ENCODE assay signal across 8 mouse cellular contexts in the genomic region with DNA sequence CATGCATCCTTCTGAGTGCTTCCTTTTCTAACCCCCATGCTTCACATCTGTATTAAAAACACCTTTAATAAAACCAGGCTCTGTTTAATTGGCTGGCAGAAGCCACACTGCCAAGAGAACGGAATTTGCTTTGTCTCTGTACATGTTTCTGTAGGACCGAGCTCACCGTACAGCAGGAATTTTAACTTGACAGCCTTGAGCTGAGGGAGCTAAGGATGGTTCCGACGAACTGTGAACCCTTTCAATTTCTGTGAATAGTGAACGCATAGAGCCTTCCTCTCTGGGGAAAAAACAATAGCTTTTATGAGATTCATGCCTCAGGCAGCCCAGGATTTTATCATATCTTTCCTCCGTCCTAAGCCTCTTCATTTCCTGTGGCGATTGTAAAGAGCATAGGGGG. TPM values are rescaled to one million over a fixed set of nuclear protein-coding genes. Genes with fewer than 3 reads are reported as not detected.
DNase-seq lines count a peak whose midpoint lies in the region; ATAC-seq and TF ChIP-seq lines count a peak whose summit lies in the region.

No protein-coding gene starts in this region.

- H3K4me3 ChIP-seq in heart, embryonic 12.5 days, result no peak overlapping the region
- no peak overlapping the region for H3K4me3 ChIP-seq in heart, adult 2 months
- H3K4me3 ChIP-seq in lung, embryonic 16.5 days (ENCODE audit: low read length), result no peak overlapping the region; the same call in 1 of the 2 replicates
- H3K4me3 ChIP-seq in intestine, postnatal 0 days (ENCODE audit: low read depth, low read length), result no peak overlapping the region
- H3K4me3 ChIP-seq in neural tube, embryonic 15.5 days (replicated peaks), result 0 out of 2 replicates have a peak overlapping the region, but pooled peaks have one; percentile 0

- ATAC-seq in heart, embryonic 12.5 days (ENCODE audit: insufficient number of reproducible peaks, low FRiP score), result no peak
- ATAC-seq in lung, embryonic 16.5 days (ENCODE audit: low read depth), result no peak
- ATAC-seq in intestine, postnatal 0 days, result no peak
- peak; percentile 45; the same call in 1 of the 2 replicates for ATAC-seq in neural tube, embryonic 15.5 days (ENCODE audit: low FRiP score)

- intact Hi-C loops in heart, adult 2 months (cut with DNase I), result loop anchor here (2.0 kb wide), 2 partner anchors 38 to 316 kb away; no protein-coding TSS in a partner anchor

- no peaks in the 10 kb centered on the region for H3K9me3 ChIP-seq in heart, embryonic 12.5 days (replicated peaks)
- H3K9me3 ChIP-seq in lung, embryonic 16.5 days (ENCODE audit: control insufficient read depth, low read length), result no peaks in the 10 kb centered on the region
- no peaks in the 10 kb centered on the region for H3K9me3 ChIP-seq in intestine, postnatal 0 days (ENCODE audit: control insufficient read depth)
- no peaks in the 10 kb centered on the region for H3K9me3 ChIP-seq in neural tube, embryonic 15.5 days (replicated peaks)

- H3K4me2 ChIP-seq in heart, embryonic 12.5 days, result peak overlapping the region; percentile 58
- peak overlapping the region; percentile 19 for H3K4me2 ChIP-seq in lung, embryonic 16.5 days (ENCODE audit: low read depth, low read length)
- H3K4me2 ChIP-seq in intestine, postnatal 0 days (replicated peaks; ENCODE audit: low read depth), result peak overlapping the region; percentile 37
- peak overlapping the region; percentile 37 for H3K4me2 ChIP-seq in neural tube, embryonic 15.5 days

- H3K4me1 ChIP-seq in heart, embryonic 12.5 days (replicated peaks), result peaks cover 9% of the 10 kb centered on the region
- H3K4me1 ChIP-seq in heart, adult 2 months (ENCODE audit: control insufficient read depth, insufficient read depth, low read length), result 0 out of 2 replicates have a peak, but pooled peaks cover 1% of the 10 kb centered on the region
- H3K4me1 ChIP-seq in lung, embryonic 16.5 days (replicated peaks; ENCODE audit: control insufficient read depth, insufficient read depth, low read length), result no peaks in the 10 kb centered on the region
- H3K4me1 ChIP-seq in intestine, postnatal 0 days (replicated peaks; ENCODE audit: control insufficient read depth, insufficient read depth, low read length), result no peaks in the 10 kb centered on the region
- peaks cover 19% of the 10 kb centered on the region for H3K4me1 ChIP-seq in neural tube, embryonic 15.5 days

- WGBS in heart, embryonic 12.5 days, result 31% methylated on average over 8 of the region's 8 CpGs
- 19% methylated on average over 8 of the region's 8 CpGs for WGBS in heart, adult 2 months
- 39% methylated on average over 8 of the region's 8 CpGs for WGBS in lung, embryonic 16.5 days
- whole genome bisulfite sequencing in intestine, postnatal 0 days, result 47% methylated on average over 8 of the region's 8 CpGs
- 16% methylated on average over 8 of the region's 8 CpGs for WGBS in neural tube, embryonic 15.5 days

- no peaks in the 10 kb centered on the region for H3K79me2 ChIP-seq in heart, adult 2 months (replicated peaks; ENCODE audit: control insufficient read depth, insufficient read depth, low read length)

- no peak for DNase-seq in heart, adult 2 months
- DNase-seq in lung, postnatal 14 days, result no peak
- DNase-seq in right cerebral cortex, postnatal 10 days (ENCODE audit: low spot score in 2 of 2), result no peak
- no peak for DNase-seq in thymus, postnatal 25 days

- no peak overlapping the region for H3K27ac ChIP-seq in heart, embryonic 12.5 days (ENCODE audit: poor library complexity, severe bottlenecking)
- H3K27ac ChIP-seq in heart, adult 2 months, result no peak overlapping the region
- no peak overlapping the region for H3K27ac ChIP-seq in lung, embryonic 16.5 days (ENCODE audit: low read length)
- no peak overlapping the region for H3K27ac ChIP-seq in intestine, postnatal 0 days (ENCODE audit: low read depth, low read length)
- H3K27ac ChIP-seq in neural tube, embryonic 15.5 days (replicated peaks), result peak overlapping the region; percentile 85

- no peak for TF ChIP-seq EP300 in heart, adult 2 months (IDR thresholded peaks at IDR 0.05; ENCODE audit: insufficient read depth, low read depth, low read length)

- peaks cover 16% of the 10 kb centered on the region for H3K27me3 ChIP-seq in heart, embryonic 12.5 days (replicated peaks)
- H3K27me3 ChIP-seq in heart, adult 2 months (ENCODE audit: control insufficient read depth, insufficient read depth, low read length), result no peaks in the 10 kb centered on the region
- H3K27me3 ChIP-seq in lung, embryonic 16.5 days (ENCODE audit: control insufficient read depth, insufficient read depth, low read depth, low read length), result peaks cover under 1% of the 10 kb centered on the region; the same call in 1 of the 2 replicates
- peaks cover 1% of the 10 kb centered on the region; the same call in 1 of the 2 replicates for H3K27me3 ChIP-seq in intestine, postnatal 0 days (replicated peaks; ENCODE audit: control insufficient read depth, insufficient read depth, low read length)
- no peaks in the 10 kb centered on the region for H3K27me3 ChIP-seq in neural tube, embryonic 15.5 days (replicated peaks)

- peak overlapping the region; percentile 46 for H3K9ac ChIP-seq in heart, embryonic 12.5 days
- H3K9ac ChIP-seq in heart, adult 2 months (ENCODE audit: low read depth, low read length), result no peak overlapping the region
- H3K9ac ChIP-seq in lung, embryonic 16.5 days (ENCODE audit: low read length), result no peak overlapping the region
- H3K9ac ChIP-seq in intestine, postnatal 0 days (ENCODE audit: low read depth, low read length), result no peak overlapping the region
- 0 out of 2 replicates have a peak overlapping the region, but pooled peaks have one; percentile 1 for H3K9ac ChIP-seq in neural tube, embryonic 15.5 days (replicated peaks)

- TF ChIP-seq CTCF in heart, adult 2 months (IDR thresholded peaks at IDR 0.05), result no peak
- TF ChIP-seq CTCF in intestine, postnatal 0 days (IDR thresholded peaks at IDR 0.05; ENCODE audit: low read depth), result no peak

- no peaks in the 10 kb centered on the region for H3K36me3 ChIP-seq in heart, embryonic 12.5 days
- H3K36me3 ChIP-seq in heart, adult 2 months (ENCODE audit: control insufficient read depth, insufficient read depth, low read length), result no peaks in the 10 kb centered on the region
- no peaks in the 10 kb centered on the region for H3K36me3 ChIP-seq in lung, embryonic 16.5 days (ENCODE audit: control insufficient read depth, insufficient read depth, low read length)
- H3K36me3 ChIP-seq in intestine, postnatal 0 days (ENCODE audit: control insufficient read depth, insufficient read depth), result no peaks in the 10 kb centered on the region
- no peaks in the 10 kb centered on the region for H3K36me3 ChIP-seq in neural tube, embryonic 15.5 days

- TF ChIP-seq POLR2A in heart, adult 2 months (IDR thresholded peaks at IDR 0.05; ENCODE audit: insufficient read depth, low read depth, low read length), result no peak

RNA-seq across cellular contexts. Expression of a gene that starts 5.6 kb away (rescaled TPM):
- 0.09 and 0.18 TPM in 2 replicates for polyA plus RNA-seq in heart, embryonic 12.5 days (2016; fragmentation: Nextera tagmentation; extraction: Ambion mirVana)
- total RNA-seq in heart, adult 2 months (2021), result under 1 TPM in 1 of 2 experiments, not detected in 1; 0.23 TPM
- 0.25 and 0.32 TPM in 2 replicates for polyA plus RNA-seq in heart, adult 2 months (2012; rRNA removed)
- polyA plus RNA-seq in lung, embryonic 16.5 days (2015; fragmentation: Nextera tagmentation; extraction: Ambion mirVana), result 0.18 and 0.40 TPM in 2 replicates
- polyA plus RNA-seq in intestine, postnatal 0 days (2015; fragmentation: Nextera tagmentation; extraction: Ambion mirVana), result 0.90 and 0.93 TPM in 2 replicates
- 30.6 and 37.0 TPM in 2 replicates for polyA plus RNA-seq in neural tube, embryonic 15.5 days (2015; fragmentation: Nextera tagmentation; extraction: Ambion mirVana)

RNA-seq across cellular contexts. Expression of a gene that starts 16.0 kb away (rescaled TPM):
- polyA plus RNA-seq in heart, embryonic 12.5 days (2016; fragmentation: Nextera tagmentation; extraction: Ambion mirVana), result 8.7 and 9.8 TPM in 2 replicates
- total RNA-seq in heart, adult 2 months (2021), result 1 to 10 TPM; 5.3 to 5.6 TPM
- polyA plus RNA-seq in heart, adult 2 months (2012; rRNA removed), result 8.2 and 10.2 TPM in 2 replicates
- 19.7 and 23.2 TPM in 2 replicates for polyA plus RNA-seq in lung, embryonic 16.5 days (2015; fragmentation: Nextera tagmentation; extraction: Ambion mirVana)
- 75.3 and 81.5 TPM in 2 replicates for polyA plus RNA-seq in intestine, postnatal 0 days (2015; fragmentation: Nextera tagmentation; extraction: Ambion mirVana)
- 6.2 and 12.4 TPM in 2 replicates for polyA plus RNA-seq in neural tube, embryonic 15.5 days (2015; fragmentation: Nextera tagmentation; extraction: Ambion mirVana)

RNA-seq across cellular contexts. Expression of a gene that starts 27.8 kb away (rescaled TPM):
- polyA plus RNA-seq in heart, embryonic 12.5 days (2016; fragmentation: Nextera tagmentation; extraction: Ambion mirVana), result 14.3 and 14.8 TPM in 2 replicates
- 10 to 100 TPM; 10.7 to 13.4 TPM for total RNA-seq in heart, adult 2 months (2021)
- polyA plus RNA-seq in heart, adult 2 months (2012; rRNA removed), result 8.2 and 9.7 TPM in 2 replicates
- 21.0 and 21.1 TPM in 2 replicates for polyA plus RNA-seq in lung, embryonic 16.5 days (2015; fragmentation: Nextera tagmentation; extraction: Ambion mirVana)
- polyA plus RNA-seq in intestine, postnatal 0 days (2015; fragmentation: Nextera tagmentation; extraction: Ambion mirVana), result 7.5 and 8.8 TPM in 2 replicates
- 27.9 and 31.6 TPM in 2 replicates for polyA plus RNA-seq in neural tube, embryonic 15.5 days (2015; fragmentation: Nextera tagmentation; extraction: Ambion mirVana)

RNA-seq across cellular contexts. Expression of a gene that starts 30.2 kb away (rescaled TPM):
- polyA plus RNA-seq in heart, embryonic 12.5 days (2016; fragmentation: Nextera tagmentation; extraction: Ambion mirVana), result 4.4 and 4.5 TPM in 2 replicates
- 1 to 10 TPM; 3.9 to 4.1 TPM for total RNA-seq in heart, adult 2 months (2021)
- 1.1 and 1.3 TPM in 2 replicates for polyA plus RNA-seq in heart, adult 2 months (2012; rRNA removed)
- polyA plus RNA-seq in lung, embryonic 16.5 days (2015; fragmentation: Nextera tagmentation; extraction: Ambion mirVana), result 3.8 and 4.3 TPM in 2 replicates
- polyA plus RNA-seq in intestine, postnatal 0 days (2015; fragmentation: Nextera tagmentation; extraction: Ambion mirVana), result 0.87 and 1.1 TPM in 2 replicates
- 20.3 and 24.5 TPM in 2 replicates for polyA plus RNA-seq in neural tube, embryonic 15.5 days (2015; fragmentation: Nextera tagmentation; extraction: Ambion mirVana)

Comparison
In these comparisons a context has a peak if more than half of its experiments do, and no peak if none do; other contexts are left out.
1. H3K9ac ChIP-seq: peak in heart, embryonic 12.5 days (single experiment) and neural tube, embryonic 15.5 days (single experiment); none in heart, adult 2 months (single experiment), lung, embryonic 16.5 days (single experiment) and intestine, postnatal 0 days (single experiment).
2. RNA of a gene that starts 5.6 kb away (polyA plus RNA-seq): 30.6 to 37.0 TPM in neural tube, embryonic 15.5 days; 0.90 to 0.93 TPM in intestine, postnatal 0 days, 0.25 to 0.32 TPM in heart, adult 2 months, 0.18 to 0.40 TPM in lung, embryonic 16.5 days and 0.09 to 0.18 TPM in heart, embryonic 12.5 days; every median in the first group is over 10 times any median in the second.
3. Peak in every context shown above with its lines, with median percentiles within 50 percentile points of each other: H3K4me2 ChIP-seq.